Mouse (Mus musculus) lung, embryonic 14.5 days (tissue): ENCODE measurements around the gene Oas1c. TPM values are rescaled to one million over a fixed set of nuclear protein-coding genes. Genes with fewer than 3 reads are reported as not detected.

Experiments
- ATAC-seq: fragments of 200-750 bp; cut with Nextera tagmentation; 2 replicates; pipeline ENCODE4 v1.8.0; 2017; ENCODE audit warnings: mild to moderate bottlenecking, moderate TSS enrichment, moderate library complexity; ENCODE audit not compliant: insufficient read depth
- DNase-seq: peaks from one replicate; pipeline ENCODE4 v3.0.0-alpha.2; 2015
- H3K27ac ChIP-seq: fragments of 300-500 bp; sonication (generic); 2 replicates; pipeline ENCODE4 v1.5.1; 2014; ENCODE audit warnings: low read depth, mild to moderate bottlenecking, moderate library complexity
- H3K27me3 ChIP-seq: fragments of 300-500 bp; sonication (generic); 2 replicates; pipeline ENCODE4 v1.6.1; 2014; ENCODE audit warnings: low read length, control low read depth; ENCODE audit not compliant: insufficient read depth
- H3K36me3 ChIP-seq: fragments of 300-500 bp; sonication (generic); 2 replicates; pipeline ENCODE4 v1.6.1; 2014; ENCODE audit warnings: control low read depth; ENCODE audit not compliant: insufficient read depth
- H3K4me1 ChIP-seq: fragments of 300-500 bp; sonication (generic); 2 replicates; pipeline ENCODE4 v1.6.1; 2014; ENCODE audit warnings: antibody characterized with exemption, control low read depth; ENCODE audit not compliant: insufficient read depth
- H3K4me2 ChIP-seq: fragments of 300-500 bp; sonication (generic); 2 replicates; pipeline ENCODE4 v1.6.1; 2014; ENCODE audit warnings: mild to moderate bottlenecking
- H3K4me3 ChIP-seq: fragments of 300-500 bp; sonication (generic); 2 replicates; pipeline ENCODE4 v1.5.1; 2014; ENCODE audit warnings: low read depth, low read length
- H3K9ac ChIP-seq: fragments of 300-500 bp; sonication (generic); 2 replicates; pipeline ENCODE4 v1.6.1; 2014
- H3K9me3 ChIP-seq: fragments of 300-500 bp; sonication (generic); 2 replicates; pipeline ENCODE4 v1.6.1; 2016; ENCODE audit warnings: low read depth, low read length, control low read depth
- CTCF ChIP-seq: IDR thresholded peaks from 2 replicates; pipeline ENCODE4 v1.5.1; 2016; ENCODE audit warnings: antibody characterized with exemption, low read depth
- WGBS: fragments of 180-500 bp; shearing (Covaris S2); extraction: QIAGEN DNeasy Blood & Tissue Kit; methylation state at CpG from one replicate; pipeline ENCODE4 v1.1.7; 2014; 5-methylcytosine and 5-hydroxymethylcytosine counted together
- polyA plus RNA-seq: library from polyadenylated mRNA; unstranded; fragments of >200 nt; fragmentation: Nextera tagmentation; extraction: Ambion mirVana; gene quantifications from 2 replicates; pipeline ENCODE4 v1.2.1, GENCODE M21; 2014

The Oas1c gene
- polyA plus RNA-seq, 1 experiment from 2014 or later: 0.68 TPM

DNA sequence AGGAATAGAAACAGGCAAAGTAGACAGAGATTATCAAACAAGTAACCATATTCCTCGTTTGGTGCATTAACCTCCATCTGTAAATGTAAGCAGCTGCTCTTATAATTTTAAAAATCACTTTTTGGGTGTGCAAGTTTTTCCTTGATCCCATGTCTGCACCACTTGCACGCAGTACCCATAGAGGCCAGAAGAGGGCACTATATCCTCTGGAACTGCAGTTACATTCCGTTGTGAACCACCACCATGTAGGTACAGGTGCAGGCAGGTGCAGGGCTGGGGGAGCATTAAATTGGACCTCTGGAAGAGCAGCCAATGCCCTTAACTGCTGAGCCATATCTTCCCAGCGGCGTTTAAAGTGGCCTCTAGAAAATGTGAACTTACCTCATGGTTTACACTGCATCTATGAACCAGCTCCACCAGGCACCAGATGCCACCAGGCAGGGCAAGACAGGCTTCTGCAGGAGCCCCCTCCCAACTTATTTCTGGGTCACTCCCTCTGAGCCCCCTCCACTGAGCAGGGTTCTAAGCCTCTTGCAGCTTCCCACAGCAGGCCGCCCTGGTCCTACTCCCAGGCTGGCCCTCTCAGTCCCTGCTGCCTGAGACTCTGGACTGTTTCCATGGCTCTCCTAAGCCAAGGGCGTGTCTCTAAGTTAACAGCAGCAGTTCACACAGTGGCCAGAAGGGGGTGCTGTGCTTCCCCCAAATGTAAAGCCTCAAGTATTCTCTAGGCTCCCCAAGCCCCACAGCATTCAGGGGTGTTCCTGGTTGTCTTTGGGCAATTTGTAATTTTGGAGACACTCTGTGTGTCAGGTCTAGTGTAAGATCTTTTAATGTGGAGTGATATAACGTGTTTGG, 24.6 kb upstream of the Oas1c start:
- H3K27ac ChIP-seq: no peak overlapping the region
- no peaks in the 10 kb centered on the region for H3K27me3 ChIP-seq
- no peaks in the 10 kb centered on the region for H3K4me1 ChIP-seq
- H3K36me3 ChIP-seq: no peaks in the 10 kb centered on the region
- no peak overlapping the region for H3K4me2 ChIP-seq
- peak; percentile 71 for DNase-seq
- ATAC-seq: no peak
- TF ChIP-seq CTCF: peak; percentile 77
- 7% methylated on average over 8 of the region's 8 CpGs for WGBS
- H3K9me3 ChIP-seq: no peaks in the 10 kb centered on the region
- no peak overlapping the region for H3K9ac ChIP-seq
- no peak overlapping the region for H3K4me3 ChIP-seq

DNA sequence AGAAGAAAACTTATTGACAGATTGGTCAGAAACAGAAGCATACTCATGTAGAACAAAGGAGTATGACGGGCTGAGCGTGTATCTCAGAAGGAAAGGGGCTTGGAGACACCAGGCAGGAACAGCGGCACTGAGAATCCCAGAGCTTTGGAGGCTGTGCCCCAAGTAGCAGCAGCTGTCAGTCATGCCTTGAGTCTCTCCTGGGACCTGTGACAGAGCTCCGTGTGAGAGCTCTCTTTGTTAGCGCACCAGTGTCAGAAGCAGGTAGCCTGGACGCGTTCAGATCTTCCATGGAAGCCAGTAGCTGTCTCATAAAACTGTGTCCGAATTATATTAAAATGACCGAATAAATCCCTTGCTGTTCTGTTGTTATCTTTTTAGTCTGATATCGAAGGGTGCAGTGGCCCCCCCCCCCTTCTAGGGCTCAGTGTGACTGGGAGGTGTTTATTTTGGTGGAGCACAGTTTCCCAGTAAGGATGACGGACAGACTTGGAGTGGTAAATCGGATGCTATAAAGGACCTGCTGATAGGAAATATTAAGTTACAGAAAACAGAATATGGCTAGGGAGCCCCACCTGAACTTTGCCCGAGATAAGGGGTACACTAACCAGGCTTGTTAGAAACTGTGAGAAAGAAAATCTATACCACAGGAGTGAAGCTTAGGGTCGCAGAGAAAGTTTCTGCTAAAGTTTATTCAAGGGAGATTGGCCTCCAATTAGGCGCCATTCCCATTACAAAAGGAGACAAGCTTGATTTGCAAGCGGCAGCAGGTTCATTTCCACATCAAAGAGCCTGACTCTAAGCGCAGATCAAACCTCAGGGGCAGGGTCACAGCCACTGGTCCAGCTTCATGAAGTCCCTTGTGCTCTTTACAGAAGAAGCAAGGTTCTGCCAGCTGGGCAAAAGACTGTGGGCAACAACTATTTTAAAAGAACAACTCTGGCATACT, 21.3 kb upstream of the Oas1c start:
- no peak for ATAC-seq
- H3K27ac ChIP-seq: no peak overlapping the region
- H3K4me1 ChIP-seq: no peaks in the 10 kb centered on the region
- no peaks in the 10 kb centered on the region for H3K27me3 ChIP-seq
- no peak overlapping the region for H3K4me2 ChIP-seq
- H3K36me3 ChIP-seq: no peaks in the 10 kb centered on the region
- H3K9ac ChIP-seq: no peak overlapping the region
- no peaks in the 10 kb centered on the region for H3K9me3 ChIP-seq
- whole genome bisulfite sequencing: 12% methylated on average over 17 of the region's 17 CpGs
- DNase-seq: no peak
- TF ChIP-seq CTCF: no peak
- no peak overlapping the region for H3K4me3 ChIP-seq

- DNase-seq: no peak
- Histone ChIP-seq H3K9ac (no peak overlapping the region), H3K9me3 (no peaks in the 10 kb centered on the region), H3K4me3 (no peak overlapping the region), H3K27me3 (no peaks in the 10 kb centered on the region), H3K4me2 (no peak overlapping the region), H3K36me3 (no peaks in the 10 kb centered on the region), H3K27ac (no peak overlapping the region), H3K4me1 (no peaks in the 10 kb centered on the region)
- ATAC-seq: no peak
- WGBS: 70% methylated on average over 4 of the region's 4 CpGs
- no peak for TF ChIP-seq CTCF
Observed at GRCm38 (mm10) chr5:120831031-120831430, 18.7 kb upstream of the Oas1c start.

GRCm38 (mm10) chr5:120818999-120819398, 6.7 kb upstream of the Oas1c start:
- Histone ChIP-seq H3K4me3 (no peak overlapping the region), H3K9ac (no peak overlapping the region), H3K4me2 (no peak overlapping the region), H3K9me3 (no peaks in the 10 kb centered on the region), H3K27ac (no peak overlapping the region), H3K36me3 (no peaks in the 10 kb centered on the region), H3K4me1 (no peaks in the 10 kb centered on the region), H3K27me3 (no peaks in the 10 kb centered on the region)
- no peak for TF ChIP-seq CTCF
- DNase-seq: no peak
- no peak for ATAC-seq

- ATAC-seq (no peak), DNase-seq (peak; percentile 14)
- Histone ChIP-seq H3K27ac (no peak overlapping the region), H3K27me3 (no peaks in the 10 kb centered on the region), H3K9ac (no peak overlapping the region), H3K4me2 (no peak overlapping the region), H3K36me3 (no peaks in the 10 kb centered on the region), H3K9me3 (no peaks in the 10 kb centered on the region), H3K4me3 (no peak overlapping the region), H3K4me1 (no peaks in the 10 kb centered on the region)
- TF ChIP-seq CTCF: peak; percentile 58
- WGBS: 62% methylated on average over 3 of the region's 3 CpGs
Observed at GRCm38 (mm10) chr5:120815949-120816348, 3.6 kb upstream of the Oas1c start.

GRCm38 (mm10) chr5:120813023-120813422, 709 bp upstream of the Oas1c start:
- Histone ChIP-seq H3K4me2 (peak overlapping the region; percentile 63), H3K4me3 (peak overlapping the region; percentile 31), H3K36me3 (no peaks in the 10 kb centered on the region), H3K27me3 (no peaks in the 10 kb centered on the region), H3K9me3 (no peaks in the 10 kb centered on the region), H3K4me1 (no peaks in the 10 kb centered on the region), H3K9ac (no peak overlapping the region), H3K27ac (no peak overlapping the region)
- DNase-seq (no peak), ATAC-seq (no peak)
- TF ChIP-seq CTCF: no peak
- 69% methylated on average over 6 of the region's 6 CpGs for WGBS

GRCm38 (mm10) chr5:120809171-120809570, 3.1 kb downstream of the Oas1c start:
- TF ChIP-seq CTCF: no peak
- no peaks in the 10 kb centered on the region for H3K9me3 ChIP-seq
- WGBS: 30% methylated on average over 6 of the region's 6 CpGs
- no peaks in the 10 kb centered on the region for H3K27me3 ChIP-seq
- no peak overlapping the region for H3K4me2 ChIP-seq
- no peak overlapping the region for H3K27ac ChIP-seq
- H3K4me1 ChIP-seq: no peaks in the 10 kb centered on the region
- H3K4me3 ChIP-seq: no peak overlapping the region
- H3K36me3 ChIP-seq: no peaks in the 10 kb centered on the region
- no peak for ATAC-seq
- no peak for DNase-seq
- no peak overlapping the region for H3K9ac ChIP-seq
